Mouse (Mus musculus): ENCODE measurements at regions not wholly inside any gene's neighbourhood (a gene's known extent, or its start where the extent isn't known, plus 50 kb on each side); places are given as distances from the start of the nearest gene placed in this dataset.

- no peak for DNase-seq (ENCODE audit: low read depth, low spot score)
Observed at GRCm38 (mm10) chr2:128370821-128371220, 220.2 kb upstream of the Spdye4c start.

DNA sequence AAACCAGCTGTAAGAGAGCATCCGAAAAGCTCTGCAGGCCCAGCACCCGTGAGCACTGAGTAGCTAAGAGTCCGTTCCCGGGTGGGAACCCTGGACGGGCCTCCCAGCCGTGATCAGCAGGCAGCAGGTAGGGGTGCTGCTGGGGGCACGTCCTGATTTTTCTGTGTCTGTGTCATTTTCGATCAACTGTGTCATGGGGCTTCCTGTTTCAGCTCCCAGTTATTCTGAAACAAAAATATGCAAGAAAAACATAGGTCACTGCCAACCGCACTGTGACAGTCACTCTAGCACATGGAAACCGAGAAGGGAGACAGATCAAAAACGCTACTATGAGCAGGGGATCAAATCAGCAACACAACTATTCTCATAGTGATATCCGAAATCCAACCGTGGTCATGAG lies 218.8 kb upstream of the Spdye4c start:
- Histone ChIP-seq H3K9me3 (ENCODE audit: control insufficient read depth, insufficient read depth, low read depth, low read length) (no peaks in the 10 kb centered on the region), H3K4me1 (ENCODE audit: control insufficient read depth in 2 of 2, insufficient read depth in 2 of 2, low read length in 2 of 2, poor library complexity in 1 of 2) (peaks cover 0 to 4% of the 10 kb centered on the region in 2 experiments; a peak in 1 of 4 replicates), H3K36me3 (ENCODE audit: control insufficient read depth, insufficient read depth, low read length, poor library complexity, severe bottlenecking) (no peaks in the 10 kb centered on the region), H3K9ac (ENCODE audit: insufficient read depth, low read depth, low read length, poor library complexity, severe bottlenecking) (no peak overlapping the region), H3K4me3 (ENCODE audit: insufficient read depth in 1 of 2, low read depth in 1 of 2, low read length in 2 of 2, poor library complexity in 1 of 2, severe bottlenecking in 1 of 2) (no peak overlapping the region), H3K27ac (ENCODE audit: insufficient read depth, low read depth, low read length, poor library complexity, severe bottlenecking) (no peak overlapping the region)
- in situ Hi-C loops (cut with MboI; ENCODE audit: low sequenced_read_pairs in 2 of 2, unreplicated experiment in 2 of 2): no loop called here
- TF ChIP-seq HCFC1 (IDR thresholded peaks at IDR 0.05; ENCODE audit: borderline replicate concordance, insufficient read depth, low read length) (no peak), MAFK (IDR thresholded peaks at IDR 0.05; ENCODE audit: insufficient read depth, low read depth, low read length) (no peak), ZNF384 (IDR thresholded peaks at IDR 0.05; ENCODE audit: low read depth, low read length) (no peak), ZC3H11A (IDR thresholded peaks at IDR 0.05; ENCODE audit: borderline replicate concordance, low read depth, low read length) (no peak), CHD2 (IDR thresholded peaks at IDR 0.05; ENCODE audit: low read depth, low read length) (no peak)
- no peak for DNase-seq (ENCODE audit: low read depth, low spot score)

More at GRCm38 (mm10) chr2:128370821-128371220, 220.2 kb upstream of the Spdye4c start:
- Histone ChIP-seq H3K9me3 (ENCODE audit: control insufficient read depth, insufficient read depth, low read depth, low read length) (no peaks in the 10 kb centered on the region), H3K36me3 (ENCODE audit: control insufficient read depth, insufficient read depth, low read length, poor library complexity, severe bottlenecking) (no peaks in the 10 kb centered on the region), H3K9ac (ENCODE audit: insufficient read depth, low read depth, low read length, poor library complexity, severe bottlenecking) (no peak overlapping the region), H3K4me1 (ENCODE audit: control insufficient read depth in 2 of 2, insufficient read depth in 2 of 2, low read length in 2 of 2, poor library complexity in 1 of 2) (peaks cover 0 to 3% of the 10 kb centered on the region in 2 experiments; a peak in 1 of 4 replicates), H3K4me3 (ENCODE audit: insufficient read depth in 1 of 2, low read depth in 1 of 2, low read length in 2 of 2, poor library complexity in 1 of 2, severe bottlenecking in 1 of 2) (no peak overlapping the region), H3K27ac (ENCODE audit: insufficient read depth, low read depth, low read length, poor library complexity, severe bottlenecking) (no peak overlapping the region)
- in situ Hi-C loops (cut with MboI; ENCODE audit: low sequenced_read_pairs in 2 of 2, unreplicated experiment in 2 of 2): no loop called here
- no peak for TF ChIP-seq ZNF384 (IDR thresholded peaks at IDR 0.05; ENCODE audit: low read depth, low read length)
- no peak for TF ChIP-seq CHD2 (IDR thresholded peaks at IDR 0.05; ENCODE audit: low read depth, low read length)
- TF ChIP-seq HCFC1 (IDR thresholded peaks at IDR 0.05; ENCODE audit: borderline replicate concordance, insufficient read depth, low read length): no peak
- TF ChIP-seq ZC3H11A (IDR thresholded peaks at IDR 0.05; ENCODE audit: borderline replicate concordance, low read depth, low read length): no peak
- TF ChIP-seq MAFK (IDR thresholded peaks at IDR 0.05; ENCODE audit: insufficient read depth, low read depth, low read length): no peak

GRCm38 (mm10) chr2:128373363-128374252 lies 217.4 kb upstream of the Spdye4c start:
- H3K27ac ChIP-seq (ENCODE audit: insufficient read depth, low read depth, low read length, poor library complexity, severe bottlenecking): no peak overlapping the region
- no peak overlapping the region for H3K4me3 ChIP-seq (ENCODE audit: insufficient read depth in 1 of 2, low read depth in 1 of 2, low read length in 2 of 2, poor library complexity in 1 of 2, severe bottlenecking in 1 of 2)
- H3K36me3 ChIP-seq (ENCODE audit: control insufficient read depth, insufficient read depth, low read length, poor library complexity, severe bottlenecking): no peaks in the 10 kb centered on the region
- H3K9me3 ChIP-seq (ENCODE audit: control insufficient read depth, insufficient read depth, low read depth, low read length): no peaks in the 10 kb centered on the region
- H3K4me1 ChIP-seq (ENCODE audit: control insufficient read depth in 2 of 2, insufficient read depth in 2 of 2, low read length in 2 of 2, poor library complexity in 1 of 2): peaks cover 0 to 5% of the 10 kb centered on the region in 2 experiments; a peak in 1 of 4 replicates
- no peak for DNase-seq (ENCODE audit: low read depth, low spot score)
- in situ Hi-C loops (cut with MboI; ENCODE audit: low sequenced_read_pairs in 2 of 2, unreplicated experiment in 2 of 2): no loop called here
- no peak for TF ChIP-seq ZNF384 (IDR thresholded peaks at IDR 0.05; ENCODE audit: low read depth, low read length)
- TF ChIP-seq HCFC1 (IDR thresholded peaks at IDR 0.05; ENCODE audit: borderline replicate concordance, insufficient read depth, low read length): no peak
- no peak for TF ChIP-seq MAFK (IDR thresholded peaks at IDR 0.05; ENCODE audit: insufficient read depth, low read depth, low read length)
- TF ChIP-seq ZC3H11A (IDR thresholded peaks at IDR 0.05; ENCODE audit: borderline replicate concordance, low read depth, low read length): no peak
- TF ChIP-seq CHD2 (IDR thresholded peaks at IDR 0.05; ENCODE audit: low read depth, low read length): no peak
- H3K9ac ChIP-seq (ENCODE audit: insufficient read depth, low read depth, low read length, poor library complexity, severe bottlenecking): no peak overlapping the region

- no peak overlapping the region for H3K9ac ChIP-seq (ENCODE audit: insufficient read depth, low read depth, low read length, poor library complexity, severe bottlenecking)
- no peak overlapping the region for H3K4me3 ChIP-seq (ENCODE audit: insufficient read depth in 1 of 2, low read depth in 1 of 2, low read length in 2 of 2, poor library complexity in 1 of 2, severe bottlenecking in 1 of 2)
- no peak for TF ChIP-seq ZNF384 (IDR thresholded peaks at IDR 0.05; ENCODE audit: low read depth, low read length)
- no peak for TF ChIP-seq HCFC1 (IDR thresholded peaks at IDR 0.05; ENCODE audit: borderline replicate concordance, insufficient read depth, low read length)
- no peak for TF ChIP-seq ZC3H11A (IDR thresholded peaks at IDR 0.05; ENCODE audit: borderline replicate concordance, low read depth, low read length)
- no peak for TF ChIP-seq MAFK (IDR thresholded peaks at IDR 0.05; ENCODE audit: insufficient read depth, low read depth, low read length)
- TF ChIP-seq CHD2 (IDR thresholded peaks at IDR 0.05; ENCODE audit: low read depth, low read length): no peak
- H3K9me3 ChIP-seq (ENCODE audit: control insufficient read depth, insufficient read depth, low read depth, low read length): no peaks in the 10 kb centered on the region
- DNase-seq (ENCODE audit: low read depth, low spot score): no peak
- H3K36me3 ChIP-seq (ENCODE audit: control insufficient read depth, insufficient read depth, low read length, poor library complexity, severe bottlenecking): no peaks in the 10 kb centered on the region
- no peak overlapping the region for H3K27ac ChIP-seq (ENCODE audit: insufficient read depth, low read depth, low read length, poor library complexity, severe bottlenecking)
- in situ Hi-C loops (cut with MboI; ENCODE audit: low sequenced_read_pairs in 2 of 2, unreplicated experiment in 2 of 2): no loop called here
- H3K4me1 ChIP-seq (ENCODE audit: control insufficient read depth in 2 of 2, insufficient read depth in 2 of 2, low read length in 2 of 2, poor library complexity in 1 of 2): peaks cover 0 to 5% of the 10 kb centered on the region in 2 experiments; a peak in 1 of 4 replicates
Observed at GRCm38 (mm10) chr2:128374253-128374566, 216.8 kb upstream of the Spdye4c start.
